12 mouse cellular contexts compared by ENCODE assay signal in genomic region chr16:33871865-33872443, GRCm38 (mm10). TPM values are rescaled to one million over a fixed set of nuclear protein-coding genes. Genes with fewer than 3 reads are reported as not detected.
DNase-seq lines count a peak whose midpoint lies in the region; ATAC-seq lines count a peak whose summit lies in the region.
"Had no signal": no experiment of that assay in that cellular context is flagged by ENCODE, and none has a peak within 500 bp of the region (broad histone marks: within the 10 kb centered on the region; RNA-seq: fewer than 3 reads in every experiment).

No protein-coding gene starts in this region.

- no peak for DNase-seq in heart, postnatal 14 days
- DNase-seq in midbrain, embryonic 11.5 days (ENCODE audit: low spot score, missing footprints) = peak; percentile 44
- no peak for DNase-seq in midbrain, embryonic 14.5 days
- no peak for DNase-seq in intestine, embryonic 14.5 days (ENCODE audit: low spot score)
- peak; percentile 68 for DNase-seq in urinary bladder, postnatal 14 days (ENCODE audit: low spot score)
- DNase-seq in yolk sac, embryonic 10.5 days (ENCODE audit: low spot score) = no peak
- DNase-seq in layer of hippocampus, postnatal 25 days (ENCODE audit: extremely low spot score in 1 of 2, low spot score in 1 of 2) = no peak
- DNase-seq: cerebellum, postnatal 36 days; left cerebral cortex, postnatal 4 days; retina, postnatal 1 day had no signal

- ATAC-seq in heart, embryonic 15.5 days (replicated peaks; ENCODE audit: insufficient number of reproducible peaks, insufficient read depth, low FRiP score, low read depth) = peak; percentile 25; the same call in 1 of the 2 replicates
- no peak for ATAC-seq in midbrain, embryonic 11.5 days (ENCODE audit: low FRiP score)
- ATAC-seq in midbrain, embryonic 14.5 days (ENCODE audit: low FRiP score, low TSS enrichment) = no peak
- peak; percentile 53 for ATAC-seq in intestine, embryonic 14.5 days (replicated peaks; ENCODE audit: low FRiP score, low TSS enrichment, low read depth)

- H3K36me3 ChIP-seq in heart, embryonic 15.5 days = no peaks in the 10 kb centered on the region
- H3K36me3 ChIP-seq in midbrain, embryonic 11.5 days (ENCODE audit: control insufficient read depth, insufficient read depth, low read length) = no peaks in the 10 kb centered on the region
- H3K36me3 ChIP-seq in midbrain, embryonic 14.5 days (ENCODE audit: control insufficient read depth, insufficient read depth, low read length) = no peaks in the 10 kb centered on the region
- 0 out of 2 replicates have a peak, but pooled peaks cover 7% of the 10 kb centered on the region for H3K36me3 ChIP-seq in intestine, embryonic 14.5 days (ENCODE audit: control insufficient read depth, insufficient read depth, low read length)

- peak overlapping the region; percentile 63; the same call in 1 of the 2 replicates for H3K27ac ChIP-seq in heart, embryonic 15.5 days
- H3K27ac ChIP-seq in midbrain, embryonic 11.5 days (ENCODE audit: low read depth, low read length) = no peak overlapping the region
- no peak overlapping the region for H3K27ac ChIP-seq in midbrain, embryonic 14.5 days (replicated peaks; ENCODE audit: low read depth, low read length)
- H3K27ac ChIP-seq in intestine, embryonic 14.5 days (ENCODE audit: low read depth) = no peak overlapping the region
- H3K27ac ChIP-seq: macrophage had no signal

- H3K9ac ChIP-seq in heart, embryonic 15.5 days = no peak overlapping the region
- no peak overlapping the region for H3K9ac ChIP-seq in midbrain, embryonic 11.5 days (ENCODE audit: low read length)
- H3K9ac ChIP-seq in midbrain, embryonic 14.5 days (replicated peaks; ENCODE audit: low read length) = no peak overlapping the region
- no peak overlapping the region for H3K9ac ChIP-seq in intestine, embryonic 14.5 days (ENCODE audit: low read length)

- H3K4me2 ChIP-seq in heart, embryonic 15.5 days = no peak overlapping the region
- no peak overlapping the region for H3K4me2 ChIP-seq in midbrain, embryonic 11.5 days
- H3K4me2 ChIP-seq in midbrain, embryonic 14.5 days (ENCODE audit: low read length) = no peak overlapping the region
- no peak overlapping the region for H3K4me2 ChIP-seq in intestine, embryonic 14.5 days (ENCODE audit: low read length)

- no peak overlapping the region for H3K4me3 ChIP-seq in heart, embryonic 15.5 days
- no peak overlapping the region for H3K4me3 ChIP-seq in midbrain, embryonic 11.5 days (ENCODE audit: low read depth, low read length)
- H3K4me3 ChIP-seq in midbrain, embryonic 14.5 days (replicated peaks; ENCODE audit: low read depth, low read length) = no peak overlapping the region
- H3K4me3 ChIP-seq in intestine, embryonic 14.5 days (ENCODE audit: low read depth, low read length) = no peak overlapping the region

- H3K4me1 ChIP-seq in heart, embryonic 15.5 days (replicated peaks) = peaks cover 26% of the 10 kb centered on the region
- H3K4me1 ChIP-seq in midbrain, embryonic 11.5 days (ENCODE audit: control insufficient read depth, insufficient read depth, low read length) = no peaks in the 10 kb centered on the region
- H3K4me1 ChIP-seq in midbrain, embryonic 14.5 days (ENCODE audit: control insufficient read depth, insufficient read depth, low read length) = no peaks in the 10 kb centered on the region
- H3K4me1 ChIP-seq in intestine, embryonic 14.5 days (replicated peaks; ENCODE audit: control insufficient read depth, insufficient read depth, low read length) = peaks cover 3% of the 10 kb centered on the region

- intact Hi-C loops in heart, postnatal 14 days (cut with DNase I) = no loop called here

- no peaks in the 10 kb centered on the region for H3K27me3 ChIP-seq in heart, embryonic 15.5 days
- H3K27me3 ChIP-seq in midbrain, embryonic 11.5 days (ENCODE audit: control insufficient read depth, insufficient read depth, low read length) = no peaks in the 10 kb centered on the region
- no peaks in the 10 kb centered on the region for H3K27me3 ChIP-seq in midbrain, embryonic 14.5 days (ENCODE audit: control insufficient read depth, insufficient read depth, low read length)
- no peaks in the 10 kb centered on the region for H3K27me3 ChIP-seq in intestine, embryonic 14.5 days (replicated peaks; ENCODE audit: control insufficient read depth, insufficient read depth, low read length)

- 47% methylated on average over 14 of the region's 14 CpGs for WGBS in heart, embryonic 15.5 days
- WGBS in midbrain, embryonic 11.5 days = 83% methylated on average over 14 of the region's 14 CpGs
- WGBS in midbrain, embryonic 14.5 days = 79% methylated on average over 14 of the region's 14 CpGs
- WGBS in intestine, embryonic 14.5 days = 49% methylated on average over 14 of the region's 14 CpGs

- H3K9me3 ChIP-seq in heart, embryonic 15.5 days (replicated peaks) = no peaks in the 10 kb centered on the region
- no peaks in the 10 kb centered on the region for H3K9me3 ChIP-seq in midbrain, embryonic 11.5 days (ENCODE audit: control insufficient read depth, low read length)
- no peaks in the 10 kb centered on the region for H3K9me3 ChIP-seq in midbrain, embryonic 14.5 days (ENCODE audit: control insufficient read depth, low read length)
- no peaks in the 10 kb centered on the region for H3K9me3 ChIP-seq in intestine, embryonic 14.5 days (ENCODE audit: control insufficient read depth, low read length)

RNA-seq across cellular contexts. Expression of gene Itgb5, which starts 42.5 kb away (rescaled TPM):
- 61.4 and 80.2 TPM in 2 replicates for polyA plus RNA-seq in heart, embryonic 15.5 days (2015; fragmentation: Nextera tagmentation; extraction: Ambion mirVana)
- 10 to 100 TPM; 66.7 to 72.8 TPM for total RNA-seq in heart, postnatal 14 days (2021)
- polyA plus RNA-seq in midbrain, embryonic 11.5 days (2014; fragmentation: Nextera tagmentation; extraction: Ambion mirVana) = 22.0 and 23.2 TPM in 2 replicates
- polyA plus RNA-seq in midbrain, embryonic 14.5 days (2014; fragmentation: Nextera tagmentation; extraction: Ambion mirVana) = 19.2 and 19.3 TPM in 2 replicates
- 23.7 and 41.4 TPM in 2 replicates for polyA plus RNA-seq in intestine, embryonic 14.5 days (2014; fragmentation: Nextera tagmentation; extraction: Ambion mirVana)
- 10 to 100 TPM; 38.7 to 42.3 TPM for total RNA-seq in layer of hippocampus, postnatal 25 days (2021)

Comparison
In these comparisons a context has a peak if more than half of its experiments do, and no peak if none do; other contexts are left out.
1. DNase-seq: peak in midbrain, embryonic 11.5 days (single experiment) and urinary bladder, postnatal 14 days (single experiment); none in heart, postnatal 14 days (0 of 2), midbrain, embryonic 14.5 days (single experiment), intestine, embryonic 14.5 days (single experiment), yolk sac, embryonic 10.5 days (single experiment) and layer of hippocampus, postnatal 25 days (0 of 2).
2. ATAC-seq: peak in heart, embryonic 15.5 days (single experiment) and intestine, embryonic 14.5 days (single experiment); none in midbrain, embryonic 11.5 days (single experiment) and midbrain, embryonic 14.5 days (single experiment).